Mouse (Mus musculus) stomach, postnatal 0 days (tissue): ENCODE data around the gene 1700037H04Rik.

Experiments used
- CTCF ChIP-seq: IDR thresholded peaks from 2 replicates; pipeline ENCODE4 v1.5.1; 2016; ENCODE audit warnings: antibody characterized with exemption, low read depth, mild to moderate bottlenecking, moderate library complexity
- EP300 ChIP-seq: optimal IDR thresholded peaks from 2 replicates; pipeline ENCODE3; 2016; ENCODE audit warnings: antibody characterized with exemption

- TF ChIP-seq CTCF (no peak), EP300 (no peak)
These were observed 380 bp downstream of the 1700037H04Rik start for GRCm38 (mm10) chr2:131159491-131159910.
